Mouse (Mus musculus) splenic B cell, adult 2 months (primary cell): ENCODE data around the gene Pnkd.
"Not testable (repeated sequence)": the region's sequence is repeated elsewhere in the genome, so short reads cannot be mapped to it uniquely, and the experiment has no call there.

Experiments used
- DNase-seq: peaks from one replicate; pipeline ENCODE4 v3.0.0-alpha.2; 2011; ENCODE audit warnings: low read depth, low spot score
- H3K27me3 ChIP-seq: 2 replicates; pipeline ENCODE4 v1.6.1; 2012; ENCODE audit warnings: mild to moderate bottlenecking, low read length, moderate library complexity, mixed read lengths; ENCODE audit not compliant: control insufficient read depth, poor library complexity, insufficient read depth, severe bottlenecking
- H3K36me3 ChIP-seq: 2 replicates; pipeline ENCODE4 v1.6.1; 2012; ENCODE audit warnings: mild to moderate bottlenecking, low read length, moderate library complexity, mixed read lengths; ENCODE audit not compliant: control insufficient read depth, poor library complexity, insufficient read depth, severe bottlenecking

Pnkd gene

GRCm38 (mm10) chr1:74339917-74340316, 55.2 kb downstream of the Pnkd start:
- Histone ChIP-seq H3K27me3 (no peaks in the 10 kb centered on the region), H3K36me3 (no peaks in the 10 kb centered on the region)
- DNase-seq, result no peak

DNA sequence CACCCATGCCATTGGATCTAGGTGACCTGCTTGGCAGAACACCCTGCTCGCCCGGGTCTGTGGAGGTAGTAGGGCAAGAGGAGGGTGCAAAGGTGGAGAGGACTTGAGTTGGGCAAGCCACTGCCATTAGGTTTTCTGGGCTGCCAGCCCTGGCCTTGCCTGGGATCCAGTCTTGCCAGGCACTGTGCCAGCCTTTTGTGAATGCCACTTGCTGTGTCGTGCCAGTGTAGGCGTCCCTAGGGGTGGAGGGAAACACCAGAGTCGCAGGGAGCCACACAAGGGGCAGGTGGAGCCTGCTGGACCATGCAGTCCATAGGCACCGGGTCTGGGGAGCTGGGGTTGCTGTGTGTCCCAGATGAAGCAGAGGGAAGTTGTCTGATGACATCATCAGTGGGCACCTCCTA, 55.6 kb downstream of the Pnkd start:
- H3K36me3 ChIP-seq, result no peaks in the 10 kb centered on the region
- DNase-seq, result no peak
- no peaks in the 10 kb centered on the region for H3K27me3 ChIP-seq

DNA sequence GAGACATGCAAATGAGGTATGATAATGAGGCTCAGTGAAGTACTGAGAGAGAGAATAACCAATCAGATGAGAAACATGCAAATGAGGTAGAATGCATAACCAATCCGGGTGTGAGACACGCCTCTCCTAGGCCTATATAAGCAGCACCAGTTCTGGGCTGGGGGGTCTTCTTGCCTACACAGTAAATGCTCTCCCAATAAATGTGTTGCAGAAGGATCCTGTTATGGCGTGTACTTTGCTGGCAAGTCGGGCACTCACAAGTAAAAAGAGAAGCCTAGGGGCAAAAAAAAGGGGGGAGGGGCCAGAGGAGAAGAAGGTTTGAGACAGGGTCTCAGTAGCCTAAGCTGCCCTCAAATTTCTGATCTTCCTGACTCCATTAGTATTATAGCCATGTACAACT, 56.3 kb downstream of the Pnkd start:
- DNase-seq, H3K36me3 ChIP-seq: not testable (repeated sequence)

DNA sequence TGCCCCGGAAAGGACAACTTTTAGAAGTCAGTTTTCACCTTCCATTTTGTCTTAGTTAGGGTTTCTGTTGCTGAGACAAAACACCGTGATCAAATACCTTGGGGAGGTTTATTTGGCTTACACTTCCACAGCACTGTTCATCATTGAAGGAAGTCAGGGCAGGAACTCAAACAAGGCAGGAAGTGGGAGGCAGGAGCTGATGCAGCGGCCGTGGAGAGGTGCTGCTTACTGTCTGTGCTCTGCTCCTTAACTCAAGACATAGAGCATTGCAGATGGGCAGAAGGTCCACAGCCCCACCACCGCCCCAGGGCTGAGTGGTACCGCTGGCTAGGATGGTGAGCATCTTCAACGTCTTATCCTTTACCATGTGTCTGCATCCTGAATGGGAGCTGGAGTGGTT, 57.2 kb downstream of the Pnkd start:
- no peaks in the 10 kb centered on the region for H3K36me3 ChIP-seq
- no peaks in the 10 kb centered on the region for H3K27me3 ChIP-seq
- DNase-seq, result no peak

More for the DNA sequence above, 56.3 kb downstream of the Pnkd start:
- not testable (repeated sequence) for H3K27me3 ChIP-seq

DNA sequence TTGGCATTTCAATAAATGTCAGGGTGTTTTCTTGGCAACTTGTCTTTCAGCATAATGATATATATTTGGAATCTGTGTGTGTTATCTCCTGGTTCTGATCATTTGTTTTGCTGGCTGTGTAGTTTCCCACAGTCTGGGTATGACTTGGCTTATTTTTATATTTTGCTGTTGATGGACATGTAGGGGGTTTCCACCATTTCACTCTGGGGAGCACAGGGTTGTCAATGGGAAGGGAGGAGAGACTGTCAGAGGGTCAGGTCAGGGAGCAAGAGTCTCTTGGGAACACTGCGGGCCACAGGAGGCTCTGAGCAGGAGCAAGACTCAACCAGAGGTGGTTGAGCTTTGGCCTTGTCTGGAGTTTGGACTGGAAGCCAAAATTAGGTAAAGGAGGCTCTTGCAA, 57.6 kb downstream of the Pnkd start:
- DNase-seq, result no peak
- Histone ChIP-seq H3K27me3 (no peaks in the 10 kb centered on the region), H3K36me3 (no peaks in the 10 kb centered on the region)

DNA sequence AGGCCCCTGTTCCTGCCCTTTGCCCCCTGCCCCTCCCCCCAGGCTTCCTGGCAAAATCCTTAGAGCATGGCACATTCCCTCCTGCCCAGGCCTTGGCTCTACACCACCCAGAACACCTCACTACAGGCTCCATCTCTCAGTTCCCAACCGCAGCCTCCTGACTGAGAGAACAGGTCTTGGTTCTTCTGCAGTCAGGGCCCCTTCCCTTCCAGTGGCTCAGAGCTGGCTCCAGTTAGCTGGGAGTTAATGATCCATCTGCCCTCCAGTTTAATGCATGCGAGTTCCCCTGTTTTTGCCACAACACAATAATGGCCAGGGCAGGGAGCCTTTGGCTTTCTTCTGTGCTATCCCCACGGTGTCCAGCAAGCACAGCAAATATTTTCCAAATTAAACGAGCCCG, 58.4 kb downstream of the Pnkd start:
- H3K27me3 ChIP-seq, result no peaks in the 10 kb centered on the region

GRCm38 (mm10) chr1:74344163-74344916, 59.6 kb downstream of the Pnkd start:
- no peaks in the 10 kb centered on the region; the same call in 1 of the 2 replicates for H3K27me3 ChIP-seq
- no peaks in the 10 kb centered on the region for H3K36me3 ChIP-seq
- DNase-seq, result no peak

More for the DNA sequence above, 58.4 kb downstream of the Pnkd start:
- no peak for DNase-seq
- H3K36me3 ChIP-seq, result no peaks in the 10 kb centered on the region

DNA sequence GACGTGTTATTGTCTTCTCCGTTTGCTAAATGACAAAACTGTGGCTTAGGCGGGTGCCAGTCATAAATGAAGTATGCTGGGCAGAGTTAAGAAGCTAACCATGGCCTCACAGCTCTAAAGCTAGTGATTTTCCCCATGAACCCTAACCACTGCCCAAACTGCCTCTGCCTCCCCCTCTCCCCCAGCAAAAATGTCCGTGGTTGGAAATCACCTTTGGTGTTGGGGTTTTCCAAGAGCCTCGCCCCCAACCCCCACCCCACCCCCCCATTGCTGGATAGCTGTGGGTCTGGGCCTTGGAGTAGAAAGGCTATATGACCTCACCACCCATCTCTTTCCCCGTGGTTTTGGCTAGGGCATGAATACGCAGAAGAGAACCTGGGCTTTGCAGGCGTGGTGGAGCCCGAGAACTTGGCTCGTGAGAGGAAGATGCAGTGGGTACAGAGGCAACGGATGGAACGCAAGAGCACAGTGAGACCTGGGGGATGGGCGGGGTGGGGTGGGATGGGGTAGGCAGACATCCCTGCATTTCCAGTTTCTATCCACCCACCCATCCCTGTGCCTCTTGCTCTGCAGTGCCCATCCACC, 66.5 kb downstream of the Pnkd start:
- Histone ChIP-seq H3K27me3 (no peaks in the 10 kb centered on the region; the same call in 1 of the 2 replicates), H3K36me3 (no peaks in the 10 kb centered on the region)
- DNase-seq, result no peak

GRCm38 (mm10) chr1:74352532-74353096, 67.9 kb downstream of the Pnkd start:
- Histone ChIP-seq H3K27me3 (no peaks in the 10 kb centered on the region; the same call in 1 of the 2 replicates), H3K36me3 (no peaks in the 10 kb centered on the region)
- DNase-seq, result no peak

DNA sequence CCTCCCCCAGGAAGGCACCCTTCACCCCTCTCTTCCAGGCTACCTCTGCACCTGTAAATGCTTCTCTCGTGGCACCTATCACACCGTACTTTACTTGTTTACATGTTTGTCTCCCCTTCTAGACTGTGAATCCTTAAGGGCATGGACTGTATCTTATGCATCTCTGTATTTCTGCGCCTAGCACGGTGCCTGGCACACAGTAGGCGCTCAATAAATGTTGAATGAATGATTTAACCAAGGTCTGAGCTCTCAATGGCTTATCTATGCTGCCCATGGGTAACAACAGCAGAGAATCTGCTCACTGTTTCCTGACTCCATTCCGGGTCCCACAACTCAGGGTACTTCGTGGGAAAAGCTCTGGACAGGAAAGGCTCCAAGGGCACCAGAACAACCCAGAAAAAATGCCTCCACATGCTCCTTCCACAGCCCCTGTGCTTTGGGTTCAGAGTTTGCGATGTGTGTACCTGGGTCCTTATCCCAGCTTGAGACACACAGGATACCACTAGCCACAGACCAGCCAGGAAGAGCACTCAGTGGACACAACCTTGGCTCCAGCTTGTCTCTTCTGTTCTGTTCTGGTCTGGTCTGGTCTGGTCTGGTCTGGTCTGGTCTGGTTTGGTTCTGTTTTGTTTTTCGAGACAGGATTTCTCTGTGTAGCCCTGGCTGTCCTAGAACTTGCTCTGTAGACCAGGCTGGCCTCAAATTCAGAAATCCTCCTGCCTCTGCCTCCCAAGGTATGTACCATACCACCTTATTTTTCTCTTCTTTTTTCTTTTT, 68.9 kb downstream of the Pnkd start:
- H3K36me3 ChIP-seq, result no peaks in the 10 kb centered on the region
- no peak for DNase-seq
- H3K27me3 ChIP-seq, result no peaks in the 10 kb centered on the region; the same call in 1 of the 2 replicates

DNA sequence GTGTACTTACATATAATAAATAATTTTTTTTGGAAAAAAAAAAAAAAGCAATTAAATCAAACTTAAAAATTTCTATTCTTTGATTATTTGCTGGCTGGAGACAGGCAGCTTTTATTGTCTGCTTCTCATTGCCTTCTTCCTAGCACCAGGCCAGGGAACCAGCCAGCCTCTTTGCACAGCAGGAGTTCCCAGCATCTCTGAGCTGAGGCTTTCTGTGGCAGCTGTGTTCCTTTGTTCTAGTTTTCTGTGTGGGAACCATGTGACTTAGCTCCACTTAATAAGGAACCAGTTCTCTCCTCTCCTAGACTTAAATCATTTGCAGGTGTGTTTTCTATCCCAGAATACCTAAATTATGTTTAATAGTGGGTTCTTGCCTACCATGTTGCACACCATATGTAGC, 72.8 kb downstream of the Pnkd start:
- H3K36me3 ChIP-seq, result no peaks in the 10 kb centered on the region
- DNase-seq, result no peak
- H3K27me3 ChIP-seq, result no peaks in the 10 kb centered on the region

DNA sequence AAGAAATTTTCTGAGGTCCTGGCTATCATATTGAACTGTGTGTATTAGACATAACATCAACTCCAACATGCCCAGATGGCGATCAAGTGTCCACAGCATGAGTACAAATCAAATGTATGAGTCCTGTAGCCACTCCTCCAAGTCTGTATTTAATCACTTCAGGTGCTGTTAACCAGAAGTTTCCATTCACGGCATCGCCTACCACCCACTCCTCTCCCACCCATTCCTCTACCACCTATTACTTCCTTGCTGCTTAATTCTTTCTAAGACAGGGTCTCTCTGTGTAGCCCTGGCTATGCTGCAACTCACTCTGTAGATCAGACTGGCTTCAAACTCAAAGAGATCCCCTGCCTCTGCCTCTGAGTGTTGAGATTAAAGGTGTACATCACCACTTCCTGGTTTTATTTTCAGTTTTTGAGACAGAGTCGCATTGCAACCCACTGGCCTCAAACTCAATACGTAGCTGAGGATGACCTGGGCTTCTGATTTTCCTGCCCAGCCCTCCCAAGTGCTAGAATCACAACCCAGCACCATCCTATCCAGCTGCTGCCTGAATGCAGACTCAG, 75.3 kb downstream of the Pnkd start:
- no peak for DNase-seq
- H3K36me3 ChIP-seq, result no peaks in the 10 kb centered on the region

DNA sequence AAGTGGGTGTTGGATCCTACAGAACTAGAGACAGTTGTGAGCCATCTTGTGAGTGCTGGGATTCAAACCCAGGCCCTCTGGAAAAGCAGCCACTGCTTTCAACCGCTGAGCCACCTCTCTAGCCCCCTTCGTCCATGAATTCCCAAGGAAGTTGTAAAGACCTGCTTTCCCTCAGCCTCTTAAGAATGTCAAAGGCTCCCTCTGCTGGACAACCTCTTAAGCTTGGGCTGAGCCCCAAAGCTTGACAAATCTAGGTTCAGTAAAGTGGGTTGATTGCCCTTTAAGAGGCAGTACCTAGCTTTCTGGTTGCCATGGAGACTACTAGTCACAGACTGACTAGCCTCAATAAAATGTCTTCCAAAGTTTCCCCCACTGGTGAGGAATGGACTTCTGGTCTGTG, 77.1 kb downstream of the Pnkd start, which contains the start of gene Catip:
Gene Catip, plus strand, starts transcription at position 297 of the 400 bp plus-strand sequence.
- peak; percentile 81 for DNase-seq
- H3K27me3 ChIP-seq, result no peaks in the 10 kb centered on the region
- no peaks in the 10 kb centered on the region for H3K36me3 ChIP-seq

More for the DNA sequence above, 75.3 kb downstream of the Pnkd start:
- no peaks in the 10 kb centered on the region for H3K27me3 ChIP-seq

GRCm38 (mm10) chr1:74362325-74363229, 77.8 kb downstream of the Pnkd start:
- no peaks in the 10 kb centered on the region for H3K36me3 ChIP-seq
- H3K27me3 ChIP-seq, result no peaks in the 10 kb centered on the region
- DNase-seq, result no peak
